Mouse (Mus musculus) ES-Bruce4 (cell line): ENCODE results near the gene Ski. TPM values are rescaled to one million over a fixed set of nuclear protein-coding genes. Genes with fewer than 3 reads are reported as not detected.

Source experiments
- H3K27ac ChIP-seq: 2 replicates; pipeline ENCODE4 v1.5.1; 2012; ENCODE audit warnings: low read length, inconsistent platforms; ENCODE audit not compliant: insufficient read depth
- H3K27me3 ChIP-seq: 2 replicates; pipeline ENCODE4 v1.6.1; 2012; ENCODE audit warnings: mild to moderate bottlenecking, low read length, inconsistent platforms; ENCODE audit not compliant: control insufficient read depth, poor library complexity, insufficient read depth, severe bottlenecking
- H3K36me3 ChIP-seq: 2 replicates; pipeline ENCODE4 v1.6.1; 2012; ENCODE audit warnings: inconsistent platforms, mild to moderate bottlenecking, low read length, moderate library complexity; ENCODE audit not compliant: control insufficient read depth, poor library complexity, insufficient read depth, severe bottlenecking
- H3K4me1 ChIP-seq: one replicate; pipeline ENCODE4 v1.8.1; 2011; ENCODE audit warnings: low read length; ENCODE audit not compliant: control insufficient read depth, insufficient read depth
- H3K4me3 ChIP-seq: 2 replicates; pipeline ENCODE4 v1.5.1; 2011; ENCODE audit warnings: low read depth, mild to moderate bottlenecking, low read length
- H3K9ac ChIP-seq: 2 replicates; pipeline ENCODE4 v1.6.1; 2012; ENCODE audit warnings: low read depth, mild to moderate bottlenecking, inconsistent platforms; ENCODE audit not compliant: poor library complexity, severe bottlenecking
- H3K9me3 ChIP-seq: replicated peaks from 2 replicates; pipeline ENCODE4 v1.6.1; 2012; ENCODE audit warnings: mild to moderate bottlenecking, low read length, inconsistent platforms; ENCODE audit not compliant: control insufficient read depth, poor library complexity, insufficient read depth, severe bottlenecking
- CTCF ChIP-seq: IDR thresholded peaks from one replicate; pipeline ENCODE4 v1.8.1; 2011; ENCODE audit warnings: low read depth, low read length
- EP300 ChIP-seq: IDR thresholded peaks from 2 replicates; pipeline ENCODE4 v1.6.1; 2011; ENCODE audit warnings: low read depth, low read length; ENCODE audit not compliant: insufficient read depth
- POLR2A ChIP-seq: IDR thresholded peaks from one replicate; pipeline ENCODE4 v1.8.1; 2011; ENCODE audit warnings: low read length; ENCODE audit not compliant: insufficient read depth
- polyA plus RNA-seq: library from polyadenylated mRNA; stranded (reverse); fragments of >200 nt; gene quantifications from 2 replicates; pipeline ENCODE4 v1.2.4, GENCODE M21; 2011; ENCODE audit warnings: low read depth; ENCODE audit not compliant: missing spikeins, insufficient read depth, insufficient read length

Ski gene
- polyA plus RNA-seq, 1 experiment, result 67.2 TPM

DNA sequence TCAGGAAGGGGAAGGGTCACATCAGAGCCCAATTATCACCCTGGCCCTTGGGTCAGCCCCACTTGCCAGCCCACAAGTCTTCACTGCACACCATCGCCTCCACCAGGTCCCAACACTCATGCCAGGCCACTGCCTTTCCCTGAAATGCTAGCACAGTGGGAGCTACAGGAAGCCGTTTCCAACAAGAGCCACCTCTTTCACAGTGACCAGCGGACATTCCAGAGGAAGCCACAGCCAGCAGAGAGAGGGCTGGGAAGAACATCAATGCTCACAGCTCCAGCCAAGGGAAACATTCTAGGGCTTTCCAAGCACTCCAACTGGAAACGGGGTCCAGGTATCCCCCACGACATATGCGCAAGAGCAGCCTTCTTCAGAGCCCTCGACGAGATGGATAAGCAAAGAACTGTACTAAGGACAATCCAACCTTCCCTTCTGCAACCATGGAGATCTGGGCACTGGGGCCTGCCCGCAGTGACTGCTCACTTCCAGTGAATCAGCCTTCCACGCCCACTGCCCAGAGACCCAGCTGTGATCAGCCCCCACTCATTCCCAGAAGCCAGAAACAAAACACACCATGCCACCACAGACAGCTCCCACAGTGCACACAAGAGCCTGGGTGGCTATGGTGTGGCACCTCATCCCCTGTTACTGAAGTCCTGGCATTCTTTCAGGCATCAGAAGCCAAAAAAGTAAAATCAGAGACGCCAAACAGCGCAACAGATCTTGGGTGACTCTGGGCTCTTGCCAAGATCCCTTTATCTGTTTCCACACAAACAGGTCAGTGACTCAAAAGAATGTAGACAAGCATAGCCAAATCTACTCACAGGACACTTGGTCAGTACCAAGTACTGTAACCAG is 6.4 kb downstream of the Ski start:
- H3K9me3 ChIP-seq, result no peaks in the 10 kb centered on the region
- H3K36me3 ChIP-seq, result peaks cover 5% of the 10 kb centered on the region; the same call in 1 of the 2 replicates
- H3K4me3 ChIP-seq, result no peak overlapping the region
- H3K27ac ChIP-seq, result no peak overlapping the region
- H3K9ac ChIP-seq, result no peak overlapping the region
- TF ChIP-seq EP300 (no peak), POLR2A (no peak)
- peaks cover 13% of the 10 kb centered on the region for H3K4me1 ChIP-seq
- H3K27me3 ChIP-seq, result no peaks in the 10 kb centered on the region

DNA sequence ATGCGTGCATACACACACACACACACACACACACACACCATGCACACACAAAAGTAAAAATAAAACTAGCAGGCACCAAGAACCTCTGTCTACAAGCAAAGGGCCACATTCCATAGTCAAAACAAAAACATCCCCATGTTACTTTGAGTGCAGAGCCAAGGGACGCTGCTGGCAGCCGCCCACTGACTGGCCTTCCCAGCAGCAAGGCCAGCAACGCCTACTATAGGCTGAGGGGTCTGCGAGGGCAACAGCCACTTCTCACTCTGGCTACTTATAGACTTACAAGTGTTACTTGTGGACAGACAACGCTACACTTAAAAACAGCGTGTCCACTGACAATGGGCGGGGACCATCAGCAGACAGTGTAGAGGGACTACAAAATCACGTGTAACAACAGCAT is 7.2 kb downstream of the Ski start:
- Histone ChIP-seq H3K9me3 (no peaks in the 10 kb centered on the region), H3K36me3 (peaks cover 11% of the 10 kb centered on the region), H3K4me3 (no peak overlapping the region), H3K9ac (no peak overlapping the region), H3K4me1 (peaks cover 13% of the 10 kb centered on the region), H3K27ac (no peak overlapping the region), H3K27me3 (no peaks in the 10 kb centered on the region)
- no peak for TF ChIP-seq EP300
- TF ChIP-seq CTCF, result no peak
- TF ChIP-seq POLR2A, result no peak

DNA sequence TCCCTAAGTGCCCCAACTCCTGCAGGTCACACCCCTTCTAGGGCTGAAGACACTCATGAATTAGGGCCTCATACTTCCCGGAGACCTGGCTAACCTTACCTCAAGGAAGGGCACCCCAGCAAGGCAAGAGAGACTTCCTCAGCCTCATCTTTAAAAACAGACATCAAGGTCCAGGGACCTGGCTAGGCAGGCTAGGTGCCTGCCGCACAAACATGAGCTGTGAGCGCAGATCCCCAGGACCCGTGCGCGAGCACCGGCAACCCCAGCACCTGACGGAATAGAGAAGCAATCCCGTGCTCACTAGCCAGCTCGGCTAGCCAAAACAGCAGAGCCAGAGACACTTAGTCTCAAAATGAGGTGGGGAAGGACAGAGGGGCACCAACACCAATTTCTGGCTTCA is 7.6 kb downstream of the Ski start:
- H3K4me1 ChIP-seq, result peaks cover 13% of the 10 kb centered on the region
- no peak overlapping the region for H3K4me3 ChIP-seq
- H3K36me3 ChIP-seq, result peaks cover 11% of the 10 kb centered on the region
- no peaks in the 10 kb centered on the region for H3K9me3 ChIP-seq
- TF ChIP-seq CTCF (no peak), POLR2A (no peak), EP300 (no peak)
- H3K27me3 ChIP-seq, result no peaks in the 10 kb centered on the region
- no peak overlapping the region for H3K9ac ChIP-seq
- no peak overlapping the region for H3K27ac ChIP-seq

DNA sequence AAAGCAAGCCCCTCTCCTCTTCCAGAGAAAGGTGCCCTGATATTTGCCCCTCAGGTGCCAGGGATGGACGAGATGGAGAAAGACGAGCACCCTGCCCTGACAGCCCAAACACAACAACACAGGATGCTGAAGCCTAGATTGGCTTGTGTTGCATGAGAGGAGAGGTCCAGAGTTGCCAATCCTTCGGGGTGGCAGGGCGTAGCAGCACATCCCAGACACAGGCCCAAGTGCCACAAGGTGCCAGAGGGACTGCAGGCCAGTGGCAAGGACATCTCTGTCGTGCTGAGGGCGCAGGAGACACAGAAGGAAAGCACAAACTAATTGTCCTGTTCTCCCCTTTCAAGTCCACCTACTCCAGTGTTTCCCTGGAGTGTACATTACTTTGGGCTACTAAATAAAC is 8.2 kb downstream of the Ski start:
- H3K27ac ChIP-seq, result no peak overlapping the region
- no peak overlapping the region for H3K4me3 ChIP-seq
- H3K9me3 ChIP-seq, result no peaks in the 10 kb centered on the region
- TF ChIP-seq CTCF, result no peak
- TF ChIP-seq EP300, result no peak
- TF ChIP-seq POLR2A, result no peak
- H3K9ac ChIP-seq, result no peak overlapping the region
- H3K4me1 ChIP-seq, result peaks cover 13% of the 10 kb centered on the region
- peaks cover 11% of the 10 kb centered on the region for H3K36me3 ChIP-seq
- no peaks in the 10 kb centered on the region for H3K27me3 ChIP-seq

DNA sequence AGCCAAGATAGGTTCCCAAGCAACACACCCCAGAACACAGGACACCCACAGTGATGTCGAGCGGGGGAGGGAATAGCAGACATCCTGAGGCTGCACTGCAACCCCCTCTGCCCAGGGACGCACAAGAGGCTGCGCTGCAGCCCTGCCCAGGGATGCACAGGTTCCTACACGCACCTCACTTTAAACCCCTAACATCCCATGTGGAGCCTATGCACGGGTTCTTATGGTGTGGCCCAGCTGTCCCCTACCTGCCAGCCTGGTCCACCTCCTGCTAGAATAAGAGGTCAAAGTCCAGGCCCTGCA is 8.7 kb downstream of the Ski start:
- no peak overlapping the region for H3K9ac ChIP-seq
- no peaks in the 10 kb centered on the region for H3K9me3 ChIP-seq
- no peak overlapping the region for H3K4me3 ChIP-seq
- H3K4me1 ChIP-seq, result peaks cover 13% of the 10 kb centered on the region
- no peaks in the 10 kb centered on the region for H3K27me3 ChIP-seq
- H3K27ac ChIP-seq, result no peak overlapping the region
- H3K36me3 ChIP-seq, result peaks cover 11% of the 10 kb centered on the region
- no peak for TF ChIP-seq POLR2A
- TF ChIP-seq EP300, result no peak
- no peak for TF ChIP-seq CTCF

DNA sequence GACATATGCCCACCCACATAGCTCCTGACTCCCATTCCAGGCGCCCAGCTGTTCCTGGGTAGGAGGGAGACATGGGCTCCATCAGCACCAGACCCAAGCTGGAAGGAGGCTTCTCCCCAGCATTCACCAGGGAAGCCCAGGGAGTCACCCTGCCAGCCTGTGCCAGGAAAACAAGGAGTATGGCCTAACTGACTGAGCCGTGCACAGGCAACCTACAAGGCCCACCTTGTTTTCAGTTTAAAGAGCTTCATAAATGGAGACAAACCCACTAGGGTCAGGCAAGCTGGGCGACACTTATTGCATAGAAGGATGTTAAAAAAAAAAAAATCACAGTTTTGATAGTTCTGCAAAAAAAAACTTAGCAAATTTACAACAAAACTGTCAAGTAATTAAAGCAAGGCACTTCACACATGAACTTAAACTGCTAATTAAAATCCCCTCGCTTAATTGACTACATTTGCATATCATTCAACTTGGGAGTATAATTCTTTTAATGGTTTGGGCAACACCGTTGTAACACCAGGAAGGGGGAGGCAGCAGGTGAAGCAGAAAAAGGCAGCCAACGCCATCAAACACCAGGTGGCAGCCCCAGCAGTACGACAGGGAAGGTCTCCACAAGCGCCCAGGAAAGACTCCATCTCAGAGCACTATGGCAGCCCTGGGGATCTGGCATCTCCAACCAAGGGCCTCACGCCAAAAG is 9.2 kb downstream of the Ski start:
- H3K27ac ChIP-seq, result no peak overlapping the region
- no peak overlapping the region for H3K4me3 ChIP-seq
- peaks cover 11% of the 10 kb centered on the region for H3K36me3 ChIP-seq
- H3K4me1 ChIP-seq, result peaks cover 15% of the 10 kb centered on the region
- TF ChIP-seq CTCF (no peak), EP300 (no peak), POLR2A (no peak)
- no peak overlapping the region for H3K9ac ChIP-seq
- no peaks in the 10 kb centered on the region for H3K27me3 ChIP-seq
- no peaks in the 10 kb centered on the region for H3K9me3 ChIP-seq
